Mouse (Mus musculus) adipocyte (in vitro differentiated cells): ENCODE results near the gene Mapk8ip1.

Source experiments
- DNase-seq: peaks from one replicate; pipeline ENCODE4 v3.0.0-alpha.2; 2016; ENCODE audit warnings: low spot score

The Mapk8ip1 gene

GRCm38 (mm10) chr2:92372767-92373436 is 28.2 kb downstream of the Mapk8ip1 start:
- no peak for DNase-seq

GRCm38 (mm10) chr2:92371971-92372690 is 28.9 kb downstream of the Mapk8ip1 start:
- no peak for DNase-seq

- no peak for DNase-seq
These were observed 29.9 kb downstream of the Mapk8ip1 start for GRCm38 (mm10) chr2:92370821-92371805.

- DNase-seq = no peak
These were observed 30.7 kb downstream of the Mapk8ip1 start for GRCm38 (mm10) chr2:92370375-92370774.

- no peak for DNase-seq
These were observed 33.6 kb downstream of the Mapk8ip1 start for GRCm38 (mm10) chr2:92367383-92368029.

GRCm38 (mm10) chr2:92365568-92365967 is 35.5 kb downstream of the Mapk8ip1 start:
- no peak for DNase-seq

- DNase-seq = no peak
These were observed 37.0 kb downstream of the Mapk8ip1 start for GRCm38 (mm10) chr2:92364086-92364485.

- no peak for DNase-seq
These were observed 38.4 kb downstream of the Mapk8ip1 start for GRCm38 (mm10) chr2:92362571-92363228.

- no peak for DNase-seq
These were observed 39.3 kb downstream of the Mapk8ip1 start for GRCm38 (mm10) chr2:92361795-92362194.

- no peak for DNase-seq
These were observed 40.2 kb downstream of the Mapk8ip1 start for GRCm38 (mm10) chr2:92360893-92361292.

- no peak for DNase-seq
These were observed 40.8 kb downstream of the Mapk8ip1 start for GRCm38 (mm10) chr2:92360186-92360823.

GRCm38 (mm10) chr2:92359301-92359700 is 41.8 kb downstream of the Mapk8ip1 start:
- DNase-seq = no peak

- DNase-seq = no peak
These were observed 46.8 kb downstream of the Mapk8ip1 start for GRCm38 (mm10) chr2:92354224-92354623.

- no peak for DNase-seq
These were observed 47.7 kb downstream of the Mapk8ip1 start for GRCm38 (mm10) chr2:92353402-92353801.

- peak; percentile 34 for DNase-seq
These were observed 50.4 kb downstream of the Mapk8ip1 start for GRCm38 (mm10) chr2:92350686-92351085.

GRCm38 (mm10) chr2:92349589-92350425 is 51.3 kb downstream of the Mapk8ip1 start:
- DNase-seq = no peak

- no peak for DNase-seq
These were observed 53.9 kb downstream of the Mapk8ip1 start for GRCm38 (mm10) chr2:92347191-92347590.

- no peak for DNase-seq
These were observed 58.6 kb downstream of the Mapk8ip1 start for GRCm38 (mm10) chr2:92342418-92342817.
